28 mouse cellular contexts compared by ENCODE assay signal in genomic region chr1:62282835-62283234, GRCm38 (mm10).
"Had no signal": no experiment of that assay in that cellular context is flagged by ENCODE, and none has a peak within 500 bp of the region (broad histone marks: within the 10 kb centered on the region; RNA-seq: fewer than 3 reads in every experiment).

No protein-coding gene starts in this region.

- H3K4me3 ChIP-seq: gastrocnemius, adult 2 months; heart, adult 2 months; heart, embryonic 13.5 days; heart, embryonic 15.5 days; hindbrain, embryonic 12.5 days; intestine, embryonic 15.5 days; kidney, embryonic 15.5 days; limb, embryonic 10.5 days; limb, embryonic 12.5 days had no signal

- H3K4me2 ChIP-seq: heart, embryonic 11.5 days; heart, embryonic 13.5 days; heart, embryonic 15.5 days; hindbrain, embryonic 12.5 days; hindbrain, embryonic 14.5 days; intestine, embryonic 15.5 days; kidney, embryonic 15.5 days; limb, embryonic 12.5 days; liver, embryonic 11.5 days had no signal

- H3K9me3 ChIP-seq: heart, embryonic 13.5 days; heart, embryonic 15.5 days; hindbrain, embryonic 12.5 days; intestine, embryonic 15.5 days; kidney, embryonic 15.5 days; limb, embryonic 10.5 days; limb, embryonic 12.5 days had no signal

- H3K4me1 ChIP-seq: heart, embryonic 13.5 days; heart, embryonic 15.5 days; hindbrain, embryonic 12.5 days; intestine, embryonic 15.5 days; kidney, embryonic 15.5 days had no signal

- DNase-seq: gastrocnemius, adult 2 months; gastrocnemius, postnatal 10 days; gastrocnemius, postnatal 25 days; heart, adult 11 months; heart, adult 2 months; heart, postnatal 14 days; heart, postnatal 36 days; kidney, adult 11 months; kidney, adult 2 months; kidney, adult 9 months; kidney, postnatal 14 days; kidney, postnatal 36 days; layer of hippocampus, adult 9-11 months; layer of hippocampus, postnatal 36 days; liver had no signal

- ATAC-seq: hindbrain, embryonic 16.5 days; inflammation-experienced regulatory T-cells, adult 6 months; intestine, embryonic 15.5 days had no signal

- H3K27me3 ChIP-seq: heart, embryonic 13.5 days; heart, embryonic 15.5 days; hindbrain, embryonic 12.5 days; intestine, embryonic 15.5 days; kidney, embryonic 15.5 days; limb, embryonic 12.5 days had no signal

- H3K27ac ChIP-seq: gastrocnemius, adult 2 months; heart, adult 2 months; heart, embryonic 13.5 days; heart, embryonic 15.5 days; hindbrain, embryonic 12.5 days; hindbrain, embryonic 14.5 days; intestine, embryonic 15.5 days; kidney, embryonic 15.5 days; kidney, postnatal 0 days; limb, embryonic 10.5 days; limb, embryonic 12.5 days had no signal

- H3K36me3 ChIP-seq: heart, embryonic 13.5 days; heart, embryonic 15.5 days; hindbrain, embryonic 12.5 days; intestine, embryonic 15.5 days; kidney, embryonic 15.5 days; limb, embryonic 10.5 days; limb, embryonic 12.5 days had no signal

- H3K9ac ChIP-seq: heart, embryonic 13.5 days; heart, embryonic 15.5 days; hindbrain, embryonic 12.5 days; hindbrain, embryonic 14.5 days; intestine, embryonic 15.5 days; kidney, embryonic 15.5 days; limb, embryonic 12.5 days had no signal
